Mouse (Mus musculus) brain, embryonic 14.5 days (tissue): ENCODE results near the gene Calml3. TPM values are rescaled to one million over a fixed set of nuclear protein-coding genes. Genes with fewer than 3 reads are reported as not detected.

Experiments
- DNase-seq: peaks from one replicate; pipeline ENCODE4 v3.0.0-alpha.2; 2011; ENCODE audit warnings: low read depth
- CTCF ChIP-seq: fragments of 200-500 bp; IDR thresholded peaks from 2 replicates; pipeline ENCODE4 v1.5.1; 2012; ENCODE audit warnings: inconsistent platforms, mild to moderate bottlenecking, moderate library complexity, borderline replicate concordance; ENCODE audit not compliant: insufficient read depth, insufficient read length; ENCODE audit errors: extremely low read depth
- POLR2A ChIP-seq: fragments of 200-500 bp; IDR thresholded peaks from 2 replicates; pipeline ENCODE4 v1.6.1; 2012; ENCODE audit warnings: mild to moderate bottlenecking, inconsistent platforms, borderline replicate concordance; ENCODE audit not compliant: poor library complexity, insufficient read depth, insufficient read length, severe bottlenecking; ENCODE audit errors: extremely low read depth
- polyA plus RNA-seq: library from polyadenylated mRNA; depleted of rRNA; stranded (reverse); fragments of >200 nt; gene quantifications from 2 replicates; pipeline ENCODE4 v1.2.3, GENCODE M21; 2012

The Calml3 gene
- polyA plus RNA-seq, 1 experiment = 0.11 TPM

GRCm38 (mm10) chr13:3777216-3777912 is 26.8 kb downstream of the Calml3 start:
- TF ChIP-seq CTCF = no peak
- no peak for TF ChIP-seq POLR2A
- DNase-seq = no peak

GRCm38 (mm10) chr13:3776446-3776845 is 27.7 kb downstream of the Calml3 start:
- TF ChIP-seq POLR2A = no peak
- peak; percentile 12 for DNase-seq

- no peak for DNase-seq
- TF ChIP-seq POLR2A (no peak), CTCF (no peak)
Measured at GRCm38 (mm10) chr13:3774991-3775390, 29.1 kb downstream of the Calml3 start.

- no peak for DNase-seq
- TF ChIP-seq CTCF (no peak), POLR2A (no peak)
Measured at GRCm38 (mm10) chr13:3774280-3774679, 29.8 kb downstream of the Calml3 start.

DNA sequence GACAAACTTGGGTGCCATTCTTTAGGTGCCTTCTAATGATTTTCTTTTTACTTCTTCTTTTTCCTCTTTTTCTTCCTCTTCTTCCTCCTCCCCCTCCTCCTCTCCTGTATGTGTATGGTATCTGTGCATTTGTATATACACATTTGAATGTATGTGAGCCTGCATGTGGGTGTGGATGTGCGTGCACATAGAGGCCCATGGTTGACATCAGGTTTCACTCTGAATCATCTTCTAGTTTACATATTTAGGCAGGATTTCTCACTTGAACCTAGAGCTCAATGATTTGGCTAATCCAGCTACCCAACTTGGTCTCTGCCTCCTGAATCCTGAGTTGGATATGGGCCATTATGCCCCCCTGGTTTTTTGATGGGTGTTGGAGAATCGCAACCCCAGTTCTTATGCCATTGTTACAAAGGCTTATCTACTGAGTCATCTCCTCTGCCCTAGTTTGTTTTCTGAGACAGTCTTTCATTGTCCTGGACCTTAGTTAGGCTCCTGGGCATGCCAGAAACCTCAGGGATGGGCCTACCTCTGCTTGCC is 30.9 kb downstream of the Calml3 start:
- TF ChIP-seq POLR2A (no peak), CTCF (no peak)
- DNase-seq = no peak

- no peak for TF ChIP-seq POLR2A
- TF ChIP-seq CTCF = no peak
- no peak for DNase-seq
Measured at GRCm38 (mm10) chr13:3771221-3771620, 32.9 kb downstream of the Calml3 start.

GRCm38 (mm10) chr13:3770170-3771024 is 33.7 kb downstream of the Calml3 start:
- TF ChIP-seq CTCF (no peak), POLR2A (no peak)
- peak; percentile 80 for DNase-seq

GRCm38 (mm10) chr13:3769531-3769930 is 34.6 kb downstream of the Calml3 start:
- no peak for DNase-seq
- no peak for TF ChIP-seq POLR2A
- TF ChIP-seq CTCF = no peak

- no peak for TF ChIP-seq POLR2A
- TF ChIP-seq CTCF = no peak
- no peak for DNase-seq
Measured at GRCm38 (mm10) chr13:3768621-3769020, 35.5 kb downstream of the Calml3 start.

DNA sequence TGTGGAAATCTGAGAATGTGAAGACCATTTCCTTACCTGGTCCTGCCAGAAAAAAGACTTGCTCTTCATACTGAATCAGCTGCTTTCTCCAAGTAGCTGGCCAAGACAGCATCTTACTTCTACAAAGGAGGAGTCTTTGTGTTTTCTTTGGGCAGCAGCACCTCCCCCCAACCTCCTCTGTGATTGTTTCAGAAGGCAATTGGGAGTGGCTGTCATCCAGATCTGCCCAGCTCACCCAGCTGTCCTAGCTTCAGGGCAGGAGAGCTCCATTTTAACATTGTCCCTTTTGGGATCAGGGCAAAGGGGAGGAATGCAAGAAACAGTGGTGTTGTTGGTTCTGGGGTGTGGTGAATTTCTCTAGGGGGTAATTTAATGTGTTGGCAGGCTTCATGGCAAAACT is 37.0 kb downstream of the Calml3 start:
- no peak for TF ChIP-seq CTCF
- no peak for TF ChIP-seq POLR2A
- no peak for DNase-seq

DNA sequence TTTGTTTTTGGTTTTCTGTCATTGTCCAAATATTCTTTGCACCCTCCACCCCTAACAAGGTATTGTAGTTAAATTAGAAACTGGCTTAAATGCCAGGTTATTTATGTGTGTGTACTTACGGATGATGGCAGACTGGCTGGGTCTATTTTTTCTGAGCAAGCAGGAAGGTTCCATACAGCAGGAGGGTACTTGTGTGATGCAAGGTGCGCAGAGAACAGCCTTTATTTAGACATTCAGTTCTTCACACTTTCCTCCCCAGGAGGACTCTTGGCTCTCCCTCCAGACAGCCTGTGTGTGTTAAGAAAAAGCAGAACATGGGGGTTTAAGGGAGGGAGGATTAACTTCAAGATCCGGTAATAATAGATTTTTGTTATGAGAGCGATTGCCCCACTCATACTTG is 38.3 kb downstream of the Calml3 start:
- no peak for DNase-seq
- no peak for TF ChIP-seq POLR2A
- no peak for TF ChIP-seq CTCF
